Mouse (Mus musculus) ES-E14 (cell line): ENCODE results near the gene Zfp518a. TPM values are rescaled to one million over a fixed set of nuclear protein-coding genes. Genes with fewer than 3 reads are reported as not detected.

Experiments
- DNase-seq: peaks from one replicate; pipeline ENCODE4 v3.0.0-alpha.2; 2013; ENCODE audit warnings: low read depth, low spot score
- H3K27ac ChIP-seq: 2 replicates; pipeline ENCODE4 v1.5.1; 2012; ENCODE audit warnings: low read depth, mild to moderate bottlenecking, low read length, moderate library complexity, mixed read lengths; ENCODE audit not compliant: poor library complexity, insufficient read depth, severe bottlenecking
- H3K36me3 ChIP-seq: 2 replicates; pipeline ENCODE4 v1.6.1; 2012; ENCODE audit warnings: mild to moderate bottlenecking, low read length, moderate library complexity, mixed read lengths; ENCODE audit not compliant: control insufficient read depth, poor library complexity, insufficient read depth, severe bottlenecking
- H3K4me1 ChIP-seq, 2 experiments: fragments of 150-350 bp in 1 of 2; sonication (generic) in 1 of 2; 2 replicates each; pipeline ENCODE4 v1.6.1; 2012; ENCODE audit warnings: low read length in 2 of 2, mild to moderate bottlenecking in 1 of 2, mixed read lengths in 1 of 2; ENCODE audit not compliant: control insufficient read depth in 2 of 2, insufficient read depth in 2 of 2, poor library complexity in 1 of 2
- H3K4me3 ChIP-seq, 2 experiments: fragments of 150-350 bp in 1 of 2; sonication (generic) in 1 of 2; 2 replicates each; pipeline ENCODE4 v1.5.1; 2012; ENCODE audit warnings: low read length in 2 of 2, low read depth in 1 of 2, mild to moderate bottlenecking in 1 of 2, mixed read lengths in 1 of 2; ENCODE audit not compliant: insufficient read depth in 1 of 2, poor library complexity in 1 of 2, severe bottlenecking in 1 of 2
- H3K9ac ChIP-seq: 2 replicates; pipeline ENCODE4 v1.6.1; 2012; ENCODE audit warnings: low read depth, mild to moderate bottlenecking, low read length, mixed read lengths; ENCODE audit not compliant: poor library complexity, insufficient read depth, severe bottlenecking
- H3K9me3 ChIP-seq: fragments of 150-350 bp; sonication (generic); 2 replicates; pipeline ENCODE4 v1.6.1; 2012; ENCODE audit warnings: low read depth, mild to moderate bottlenecking, low read length; ENCODE audit not compliant: control insufficient read depth, insufficient read depth
- CHD2 ChIP-seq: IDR thresholded peaks from 2 replicates; pipeline ENCODE4 v1.6.1; 2014; ENCODE audit warnings: mild to moderate bottlenecking, low read depth, low read length, inconsistent platforms
- HCFC1 ChIP-seq: IDR thresholded peaks from 2 replicates; pipeline ENCODE4 v1.6.1; 2012; ENCODE audit warnings: low read length, inconsistent platforms, borderline replicate concordance; ENCODE audit not compliant: insufficient read depth
- MAFK ChIP-seq: IDR thresholded peaks from 2 replicates; pipeline ENCODE4 v1.6.1; 2014; ENCODE audit warnings: mild to moderate bottlenecking, low read depth, low read length, inconsistent platforms; ENCODE audit not compliant: insufficient read depth
- ZC3H11A ChIP-seq: IDR thresholded peaks from 2 replicates; pipeline ENCODE4 v1.6.1; 2012; ENCODE audit warnings: low read depth, mild to moderate bottlenecking, inconsistent platforms, low read length, borderline replicate concordance
- ZNF384 ChIP-seq: IDR thresholded peaks from 2 replicates; pipeline ENCODE4 v1.6.1; 2012; ENCODE audit warnings: low read depth, low read length, inconsistent platforms
- in situ Hi-C, 2 experiments: fragments of 600-800 bp; cut with MboI; formaldehyde crosslinking; loops; one replicate each; pipeline ENCODE4 v1.15.1; 2025; ENCODE audit warnings: low sequenced_read_pairs in 2 of 2, inconsistent platforms in 1 of 2; ENCODE audit not compliant: unreplicated experiment in 2 of 2
- total RNA-seq: library from RNA; depleted of rRNA; stranded (reverse); fragments of 300-350 nt; gene quantifications from 2 replicates; pipeline ENCODE4 v1.2.3, GENCODE M21; 2012; rRNA removed

The Zfp518a gene
- total RNA-seq, 1 experiment, result 32.9 TPM

- DNase-seq, result peak; percentile 60
- H3K9me3 ChIP-seq, result no peaks in the 10 kb centered on the region
- peak; percentile 21; the same call in 1 of the 2 replicates for TF ChIP-seq ZC3H11A
- TF ChIP-seq HCFC1, result no peak
- in situ Hi-C loops, result no loop called here
- no peak overlapping the region for H3K9ac ChIP-seq
- H3K4me1 ChIP-seq, result peaks cover 5 to 17% of the 10 kb centered on the region in 2 experiments; a peak in 2 of 4 replicates
- no peak overlapping the region for H3K27ac ChIP-seq
- no peak overlapping the region for H3K4me3 ChIP-seq
- H3K36me3 ChIP-seq, result no peaks in the 10 kb centered on the region
Measured at GRCm38 (mm10) chr19:40962988-40963387, 68.5 kb downstream of the Zfp518a start.

- TF ChIP-seq CHD2 (no peak), ZC3H11A (no peak), ZNF384 (no peak), HCFC1 (no peak), MAFK (no peak)
- no peak for DNase-seq
- H3K4me3 ChIP-seq, result no peak overlapping the region
Measured at GRCm38 (mm10) chr19:40964367-40964891, 69.9 kb downstream of the Zfp518a start.

DNA sequence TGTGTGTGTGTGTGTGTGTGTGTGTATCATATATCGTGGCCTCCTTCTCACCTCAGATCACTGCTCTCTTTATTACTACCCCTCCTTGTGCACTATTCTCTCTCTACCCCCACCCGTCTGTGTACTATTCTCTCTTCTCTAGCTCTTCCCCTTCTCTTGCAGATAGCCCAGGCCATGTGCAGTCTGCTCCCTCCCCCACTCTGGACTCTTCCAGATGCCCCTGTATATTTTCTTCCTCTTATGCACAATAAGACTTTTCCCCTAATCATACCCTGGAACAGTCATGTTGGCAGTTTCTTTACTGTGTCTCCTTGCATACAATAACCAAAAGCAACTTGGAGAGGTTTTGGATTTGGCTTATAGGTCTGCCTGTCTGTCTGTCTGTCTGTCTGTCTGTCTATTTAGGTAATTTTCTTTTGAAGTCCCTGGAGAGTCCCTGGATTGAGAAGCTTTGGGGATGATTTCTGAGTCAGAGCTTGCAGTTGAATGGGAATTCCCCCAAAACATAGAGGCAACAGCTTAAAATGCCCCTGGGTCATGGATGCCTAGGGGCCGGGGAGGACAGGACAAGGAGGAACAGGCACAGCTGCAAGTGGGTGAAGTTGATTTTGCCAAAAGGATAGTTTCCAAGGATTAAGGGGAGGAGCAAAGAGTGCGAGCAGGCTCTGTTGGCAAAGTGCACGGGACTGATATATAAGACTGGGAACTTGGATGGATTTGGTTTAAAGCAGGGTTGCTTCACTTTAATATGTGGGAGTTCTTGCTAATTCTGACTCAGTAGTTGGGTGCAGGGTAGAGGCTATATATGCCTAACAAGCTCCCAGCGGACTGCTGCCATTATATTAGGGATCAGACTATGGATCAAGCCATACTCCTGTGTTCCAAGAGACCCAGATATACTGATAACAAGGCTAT is 70.7 kb downstream of the Zfp518a start:
- in situ Hi-C loops, result no loop called here
- Histone ChIP-seq H3K27ac (no peak overlapping the region), H3K9ac (no peak overlapping the region), H3K4me1 (peaks cover 0 to 6% of the 10 kb centered on the region in 2 experiments; a peak in 1 of 4 replicates), H3K9me3 (no peaks in the 10 kb centered on the region), H3K4me3 (no peak overlapping the region), H3K36me3 (no peaks in the 10 kb centered on the region)
- DNase-seq, result no peak
- TF ChIP-seq MAFK, result no peak
- no peak for TF ChIP-seq CHD2
- no peak for TF ChIP-seq ZC3H11A

More at GRCm38 (mm10) chr19:40964367-40964891, 69.9 kb downstream of the Zfp518a start:
- Histone ChIP-seq H3K27ac (no peak overlapping the region), H3K9ac (no peak overlapping the region), H3K4me1 (peaks cover 0 to 8% of the 10 kb centered on the region in 2 experiments; a peak in 1 of 4 replicates), H3K36me3 (no peaks in the 10 kb centered on the region), H3K9me3 (no peaks in the 10 kb centered on the region)
- in situ Hi-C loops, result no loop called here

Other genes with a start within 250 kb of the Zfp518a start
- 0.40 and 1.0 TPM in 2 replicates for gene Cc2d2b, start 146.0 kb upstream of the Zfp518a start, total RNA-seq
- 5.9 and 6.7 TPM in 2 replicates for gene Ccnj, start 63.4 kb upstream of the Zfp518a start, total RNA-seq
- gene Blnk, start 99.8 kb downstream of the Zfp518a start, total RNA-seq, result 0.90 and 1.7 TPM in 2 replicates
- gene Dntt, start 134.6 kb downstream of the Zfp518a start, total RNA-seq, result not detected in 2 replicates
- gene Opalin, start 182.4 kb downstream of the Zfp518a start, total RNA-seq, result not detected in 2 replicates